Mouse (Mus musculus): ENCODE data around the gene Rab25.

DNA sequence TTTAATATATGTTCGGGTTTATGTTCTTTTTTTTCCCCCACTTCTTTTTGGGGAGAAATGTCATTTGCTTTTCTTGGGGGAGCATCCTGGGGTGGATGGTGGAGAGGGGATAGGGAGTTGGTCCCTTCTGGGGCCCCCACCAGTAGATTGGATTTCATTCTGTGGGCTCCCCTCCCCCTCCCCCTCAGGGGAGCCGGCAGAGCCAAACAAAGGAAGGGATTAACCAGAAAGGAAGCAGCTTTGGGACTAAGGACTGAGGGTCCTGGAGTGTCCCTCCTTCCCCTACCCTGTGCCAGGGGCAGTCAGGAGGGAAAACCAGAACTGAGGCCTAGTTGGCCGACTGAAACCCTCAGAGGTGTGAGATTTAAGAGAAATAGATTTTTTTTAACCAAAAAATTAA lies 8.7 kb downstream of the Rab25 start:
- no peak for TF ChIP-seq CHD2 (IDR thresholded peaks at IDR 0.05; ENCODE audit: low read length)
- no peak for TF ChIP-seq TAL1 (IDR thresholded peaks at IDR 0.05; ENCODE audit: low read length)
- no peak for TF ChIP-seq ELF1 (IDR thresholded peaks at IDR 0.05; ENCODE audit: low read depth, low read length)
